Mouse (Mus musculus): ENCODE measurements at regions not wholly inside any gene's neighbourhood (a gene's known extent, or its start where the extent isn't known, plus 50 kb on each side); places are given as distances from the start of the nearest gene placed in this dataset.

DNA sequence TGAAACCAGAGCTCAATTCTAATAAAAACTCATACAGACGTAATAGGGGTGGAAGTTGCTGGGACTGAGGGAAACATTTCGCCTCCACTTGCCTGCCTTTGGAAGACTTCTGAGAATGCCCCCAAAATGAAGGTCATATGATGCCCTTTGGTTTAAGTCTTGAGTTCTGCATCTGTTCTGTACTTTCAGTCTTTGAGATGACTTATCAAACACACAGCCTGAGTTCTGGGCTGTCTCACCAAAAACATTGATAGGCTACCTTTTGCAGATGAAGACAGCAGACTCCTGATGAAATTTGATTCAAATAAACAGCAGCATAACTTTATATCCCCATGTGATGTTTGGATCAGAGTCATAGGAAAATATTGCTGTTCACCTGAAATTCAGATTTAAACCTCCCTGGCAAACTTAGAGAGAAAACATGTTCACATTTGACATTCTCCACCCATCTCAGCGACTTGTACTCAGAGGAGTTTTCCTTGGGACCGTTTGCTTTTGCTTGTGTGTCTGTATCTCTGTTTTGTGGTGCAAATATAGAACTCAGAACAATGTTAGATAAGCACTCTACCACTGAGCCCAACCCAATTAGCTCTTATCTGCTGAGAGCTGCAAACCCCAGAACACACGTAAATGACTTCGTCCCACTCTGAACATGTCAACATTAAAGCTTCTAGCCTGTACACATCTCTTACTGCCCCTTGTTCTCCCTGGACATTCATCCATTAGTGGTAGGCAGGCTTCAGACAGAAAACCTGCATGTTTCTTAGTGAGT lies 77.1 kb downstream of the Zfp36l1 start:
- peak; percentile 85 for ATAC-seq (ENCODE audit: insufficient read depth)
- peak overlapping the region; percentile 85 for H3K27ac ChIP-seq (replicated peaks)
- H3K9me3 ChIP-seq (replicated peaks), result no peaks in the 10 kb centered on the region
- H3K27me3 ChIP-seq, result no peaks in the 10 kb centered on the region
- 27% methylated on average over 6 of the region's 6 CpGs for WGBS (ENCODE audit: insufficient replicate concordance)
- no peaks in the 10 kb centered on the region for H3K36me3 ChIP-seq (replicated peaks)
- no peak overlapping the region for H3K4me3 ChIP-seq (replicated peaks)
- H3K9ac ChIP-seq, result 0 out of 2 replicates have a peak overlapping the region, but pooled peaks have one; percentile 6
- H3K4me1 ChIP-seq (replicated peaks), result peaks cover 45% of the 10 kb centered on the region
- peak overlapping the region; percentile 51 for H3K4me2 ChIP-seq

DNA sequence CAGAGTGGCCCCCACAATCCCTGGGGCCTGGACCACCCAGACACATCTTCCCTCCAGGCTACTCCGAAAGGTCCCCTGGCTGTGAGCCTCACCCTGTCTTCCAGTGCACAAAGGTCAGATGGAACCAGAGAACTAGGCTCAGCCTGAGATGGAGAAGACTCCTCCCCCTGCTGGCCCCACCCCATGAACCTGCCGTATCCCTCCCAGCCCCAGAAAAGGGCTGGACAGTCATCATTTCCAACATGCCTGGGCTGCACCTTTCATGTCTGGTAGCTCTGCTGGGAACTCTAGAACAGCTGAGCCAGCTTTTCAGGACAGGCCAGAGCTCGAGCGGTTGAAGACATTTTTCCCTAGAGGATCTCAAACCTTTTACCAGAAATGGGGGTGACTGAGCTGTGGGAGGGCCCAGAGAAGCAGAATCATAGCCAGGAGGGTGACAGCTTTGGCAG lies 77.8 kb downstream of the Zfp36l1 start:
- Histone ChIP-seq H3K4me1 (replicated peaks) (peaks cover 45% of the 10 kb centered on the region), H3K27ac (replicated peaks) (peak overlapping the region; percentile 85), H3K4me3 (replicated peaks) (no peak overlapping the region), H3K27me3 (no peaks in the 10 kb centered on the region), H3K9me3 (replicated peaks) (no peaks in the 10 kb centered on the region), H3K36me3 (replicated peaks) (no peaks in the 10 kb centered on the region), H3K9ac (0 out of 2 replicates have a peak overlapping the region, but pooled peaks have one; percentile 6), H3K4me2 (peak overlapping the region; percentile 51)
- 43% methylated on average over 4 of the region's 4 CpGs for WGBS (ENCODE audit: insufficient replicate concordance)
- ATAC-seq (ENCODE audit: insufficient read depth), result peak; percentile 64

DNA sequence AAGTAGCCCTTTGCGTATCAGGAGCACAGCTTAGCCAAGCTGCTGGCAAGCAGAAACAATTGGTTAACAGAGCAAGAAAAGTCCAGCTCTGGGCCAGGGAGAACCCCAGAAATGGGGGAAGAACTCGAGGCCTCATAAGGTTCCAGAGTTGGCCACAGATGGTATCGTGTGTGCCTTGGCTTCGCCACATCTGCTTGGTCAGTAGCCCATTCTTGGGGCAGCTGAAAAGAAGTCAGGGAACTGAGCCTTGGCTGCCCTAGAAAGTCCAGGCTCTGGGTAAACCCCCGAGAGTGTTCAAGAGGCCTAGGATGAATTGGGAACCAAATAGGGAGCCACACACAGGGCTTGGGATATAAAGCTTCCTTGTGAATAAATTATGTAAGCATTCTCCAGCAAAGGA lies 78.7 kb downstream of the Zfp36l1 start:
- ATAC-seq (ENCODE audit: insufficient read depth), result no peak
- H3K9ac ChIP-seq, result no peak overlapping the region
- no peaks in the 10 kb centered on the region for H3K27me3 ChIP-seq
- WGBS (ENCODE audit: insufficient replicate concordance), result 71% methylated on average over 5 of the region's 5 CpGs
- H3K36me3 ChIP-seq (replicated peaks), result no peaks in the 10 kb centered on the region
- no peaks in the 10 kb centered on the region for H3K9me3 ChIP-seq (replicated peaks)
- H3K27ac ChIP-seq (replicated peaks), result no peak overlapping the region
- H3K4me3 ChIP-seq (replicated peaks), result no peak overlapping the region
- H3K4me2 ChIP-seq, result no peak overlapping the region
- H3K4me1 ChIP-seq (replicated peaks), result peaks cover 41% of the 10 kb centered on the region

DNA sequence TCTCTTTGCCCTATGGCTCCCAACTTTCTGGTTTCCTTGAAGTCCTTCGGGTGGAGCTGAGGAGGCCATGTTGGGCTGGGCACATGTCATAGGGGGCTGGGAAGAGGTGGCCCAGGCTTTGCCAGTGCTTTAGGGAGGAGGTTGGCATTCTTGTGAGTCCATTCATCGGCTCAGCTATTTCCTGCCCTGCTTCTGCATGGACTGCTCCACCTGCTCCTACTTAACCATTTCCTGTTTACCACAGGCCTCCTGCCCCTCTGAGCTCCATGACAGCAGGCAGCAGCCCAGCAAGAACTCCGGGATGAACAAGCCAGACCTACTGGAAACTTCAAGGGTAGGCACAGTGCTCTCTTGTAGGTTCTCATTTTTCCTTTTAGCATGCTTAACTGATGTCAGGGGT lies 80.3 kb downstream of the Zfp36l1 start:
- Histone ChIP-seq H3K27me3 (no peaks in the 10 kb centered on the region), H3K9ac (no peak overlapping the region), H3K4me2 (no peak overlapping the region), H3K9me3 (replicated peaks) (no peaks in the 10 kb centered on the region), H3K36me3 (replicated peaks) (no peaks in the 10 kb centered on the region), H3K4me3 (replicated peaks) (no peak overlapping the region), H3K4me1 (replicated peaks) (peaks cover 34% of the 10 kb centered on the region), H3K27ac (replicated peaks) (no peak overlapping the region)
- no peak for ATAC-seq (ENCODE audit: insufficient read depth)
- 58% methylated on average over 3 of the region's 3 CpGs for WGBS (ENCODE audit: insufficient replicate concordance)

DNA sequence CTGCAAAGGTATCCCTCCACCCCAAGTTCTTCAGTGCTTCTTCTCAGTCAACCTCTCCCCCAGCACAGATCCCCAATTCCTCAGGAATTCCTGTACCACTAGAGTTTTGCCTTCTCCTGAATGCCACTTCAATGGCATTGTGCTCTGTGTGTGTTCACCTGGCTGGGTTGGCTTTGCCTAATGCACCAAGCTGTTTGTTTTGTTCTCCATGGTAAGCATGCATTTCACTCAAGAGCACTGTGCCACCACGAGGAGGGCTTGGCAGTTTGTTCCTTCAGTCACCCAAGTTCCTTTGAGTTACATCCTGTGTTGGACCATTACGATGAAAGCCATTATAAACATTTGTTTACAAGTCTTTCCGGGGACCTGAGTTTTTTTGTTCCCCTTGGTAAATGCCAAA lies 84.5 kb downstream of the Zfp36l1 start:
- H3K27ac ChIP-seq (replicated peaks), result no peak overlapping the region
- no peaks in the 10 kb centered on the region for H3K36me3 ChIP-seq (replicated peaks)
- H3K4me3 ChIP-seq (replicated peaks), result no peak overlapping the region
- no peak for ATAC-seq (ENCODE audit: insufficient read depth)
- peaks cover 18% of the 10 kb centered on the region for H3K27me3 ChIP-seq
- WGBS (ENCODE audit: insufficient replicate concordance), result 52% methylated on average over 3 of the region's 3 CpGs
- H3K9me3 ChIP-seq (replicated peaks), result no peaks in the 10 kb centered on the region
- H3K4me1 ChIP-seq (replicated peaks), result no peaks in the 10 kb centered on the region
- no peak overlapping the region for H3K9ac ChIP-seq
- H3K4me2 ChIP-seq, result no peak overlapping the region

DNA sequence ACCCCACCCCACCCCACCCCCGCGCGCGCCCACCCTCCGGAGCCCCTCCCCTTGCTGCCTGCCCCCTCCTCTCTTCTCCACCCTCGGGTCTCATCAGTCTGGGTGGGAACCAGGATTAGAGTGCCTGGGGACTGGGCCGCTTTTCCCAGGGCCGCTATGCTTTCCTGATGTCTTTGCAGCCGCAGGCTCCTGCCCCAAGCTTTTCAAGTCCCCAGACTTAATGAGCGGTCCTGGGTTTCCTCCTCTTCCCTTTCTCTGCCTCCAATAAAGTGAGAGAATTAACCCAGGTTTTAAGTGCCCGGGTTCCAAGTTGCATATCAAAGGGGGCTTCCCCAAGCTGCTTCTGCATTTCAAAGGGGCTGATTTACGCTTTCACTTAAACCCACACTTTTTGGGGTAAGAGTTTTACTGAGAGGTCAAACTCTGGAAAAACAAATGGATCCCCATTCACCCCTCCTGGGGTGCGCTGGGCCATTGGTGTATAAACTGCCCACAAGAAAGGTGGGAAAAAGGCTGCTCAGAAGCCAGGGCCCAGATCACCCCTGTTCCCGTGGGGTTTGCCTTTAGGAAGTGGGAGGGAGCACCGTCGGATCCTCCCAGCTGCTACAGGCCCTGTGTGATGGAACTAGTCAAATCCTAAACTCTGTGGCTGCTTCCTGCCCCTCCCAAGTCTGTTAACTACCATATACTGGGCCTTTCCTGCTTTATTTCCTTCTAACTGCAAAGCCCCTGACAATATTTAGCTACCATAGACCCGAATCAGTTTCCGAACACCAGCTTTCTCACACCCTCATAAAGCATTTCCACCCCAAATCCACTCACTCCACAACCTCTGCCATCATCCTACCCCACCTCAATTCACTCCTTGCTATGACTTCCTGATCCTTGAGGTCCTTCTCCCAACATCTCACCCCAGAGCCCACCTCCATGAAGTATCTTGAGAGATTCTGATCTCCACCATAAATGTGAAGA lies 89.4 kb downstream of the Zfp36l1 start:
- 26% methylated on average over 18 of the region's 18 CpGs for WGBS (ENCODE audit: insufficient replicate concordance)
- H3K4me1 ChIP-seq (replicated peaks), result peaks cover 6% of the 10 kb centered on the region; the same call in 1 of the 2 replicates
- no peaks in the 10 kb centered on the region for H3K9me3 ChIP-seq (replicated peaks)
- H3K27me3 ChIP-seq, result peaks cover 43% of the 10 kb centered on the region
- ATAC-seq (ENCODE audit: insufficient read depth), result no peak
- H3K9ac ChIP-seq, result no peak overlapping the region
- no peak overlapping the region for H3K4me2 ChIP-seq
- H3K4me3 ChIP-seq (replicated peaks), result no peak overlapping the region
- no peaks in the 10 kb centered on the region for H3K36me3 ChIP-seq (replicated peaks)
- H3K27ac ChIP-seq (replicated peaks), result no peak overlapping the region

DNA sequence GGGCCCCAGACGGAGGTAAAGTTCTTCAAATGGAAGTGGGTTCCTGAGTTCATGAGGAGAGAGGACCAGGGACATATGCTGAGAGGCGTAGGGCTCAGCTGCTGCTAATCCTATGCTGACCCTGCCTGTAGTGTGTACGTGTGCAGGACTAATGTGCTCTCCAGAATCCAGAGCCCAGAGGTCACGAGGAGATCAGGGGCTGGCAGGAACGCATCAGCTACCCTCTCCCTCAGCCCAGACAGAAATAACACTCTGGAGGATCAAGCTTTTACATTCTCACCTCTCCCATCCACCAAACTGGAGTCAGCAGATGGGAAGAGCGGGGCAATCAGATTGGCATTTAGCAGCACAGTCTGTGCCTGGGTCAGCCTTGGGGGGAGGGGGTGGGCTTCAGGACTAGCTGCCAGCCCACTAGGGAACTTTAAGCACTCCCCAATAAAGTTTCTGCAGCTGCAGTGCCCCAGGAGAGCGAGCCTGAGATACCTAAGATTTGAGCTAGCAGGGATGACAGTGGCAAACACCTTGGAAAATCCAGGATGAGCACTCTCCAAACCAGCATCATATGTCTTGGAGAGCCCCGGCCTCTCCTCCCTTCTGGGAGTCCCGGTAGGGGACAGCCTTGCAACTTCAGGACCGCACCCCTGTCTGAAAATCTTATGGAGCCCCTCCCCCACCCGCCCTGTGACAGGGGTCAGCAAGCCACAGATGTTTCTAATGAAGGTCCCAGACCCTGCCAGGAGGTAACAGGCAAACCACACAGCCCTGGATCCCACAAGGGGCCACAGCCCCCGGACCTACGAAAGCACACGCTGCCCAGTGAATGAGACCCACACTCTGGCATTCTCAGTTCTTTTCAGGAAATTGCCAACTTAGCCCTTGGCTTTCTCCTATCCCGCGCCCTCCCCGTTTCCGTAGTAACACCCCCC lies 90.4 kb downstream of the Zfp36l1 start:
- Histone ChIP-seq H3K27me3 (peaks cover 42% of the 10 kb centered on the region), H3K36me3 (replicated peaks) (no peaks in the 10 kb centered on the region), H3K9me3 (replicated peaks) (no peaks in the 10 kb centered on the region), H3K4me2 (no peak overlapping the region), H3K9ac (no peak overlapping the region), H3K27ac (replicated peaks) (no peak overlapping the region), H3K4me3 (replicated peaks) (no peak overlapping the region), H3K4me1 (replicated peaks) (peaks cover 6% of the 10 kb centered on the region; the same call in 1 of the 2 replicates)
- WGBS (ENCODE audit: insufficient replicate concordance), result 30% methylated on average over 18 of the region's 18 CpGs
- ATAC-seq (ENCODE audit: insufficient read depth), result no peak

DNA sequence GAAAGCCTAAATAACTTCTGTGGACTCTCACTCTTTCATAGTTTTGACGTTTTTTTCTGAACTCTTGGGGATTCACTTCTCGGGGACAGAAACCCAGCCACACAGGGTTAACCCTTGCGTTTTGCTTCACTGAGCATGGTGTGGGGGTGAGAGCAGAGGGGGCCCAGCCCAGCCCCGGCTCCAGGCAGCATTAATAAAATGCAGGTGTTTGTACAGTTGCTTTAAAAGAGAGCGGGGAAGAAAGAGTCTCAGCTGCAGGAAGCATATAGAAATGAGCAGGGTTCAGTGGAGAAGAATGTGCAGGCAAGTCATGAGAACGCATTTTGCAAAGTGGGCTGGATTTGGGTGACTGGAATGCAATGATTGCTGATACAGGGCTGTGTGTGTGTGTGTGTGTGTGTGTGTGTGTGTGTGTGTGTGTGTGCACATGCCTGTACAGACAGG lies 91.8 kb downstream of the Zfp36l1 start:
- Histone ChIP-seq H3K27ac (replicated peaks) (no peak overlapping the region), H3K4me1 (replicated peaks) (peaks cover 9% of the 10 kb centered on the region; the same call in 1 of the 2 replicates), H3K9ac (no peak overlapping the region), H3K4me3 (replicated peaks) (no peak overlapping the region), H3K27me3 (peaks cover 38% of the 10 kb centered on the region), H3K9me3 (replicated peaks) (no peaks in the 10 kb centered on the region), H3K36me3 (replicated peaks) (no peaks in the 10 kb centered on the region), H3K4me2 (no peak overlapping the region)
- no peak for ATAC-seq (ENCODE audit: insufficient read depth)
- 56% methylated on average over 6 of the region's 6 CpGs for WGBS (ENCODE audit: insufficient replicate concordance)

DNA sequence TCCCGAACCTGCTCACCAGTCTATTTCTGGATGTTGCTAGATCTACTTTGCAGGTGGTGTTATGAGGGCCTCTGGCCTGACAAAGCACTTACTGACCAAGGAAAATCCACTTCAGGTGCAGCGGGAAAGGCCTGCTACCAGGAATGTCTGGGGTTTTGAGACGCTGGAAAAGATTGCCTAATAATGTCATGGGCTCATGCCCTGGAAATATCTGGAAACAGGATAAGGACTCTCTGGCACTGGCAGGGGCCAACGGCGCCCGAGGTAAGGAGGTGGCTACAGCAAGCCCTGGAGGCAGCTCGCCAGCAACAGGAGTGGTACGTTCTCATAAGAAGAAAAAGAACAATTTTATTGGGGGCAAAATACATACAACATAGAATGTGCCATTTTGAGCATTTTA lies 94.7 kb downstream of the Zfp36l1 start:
- H3K4me2 ChIP-seq, result no peak overlapping the region
- no peak for ATAC-seq (ENCODE audit: insufficient read depth)
- H3K4me3 ChIP-seq (replicated peaks), result no peak overlapping the region
- peaks cover 22% of the 10 kb centered on the region for H3K27me3 ChIP-seq
- H3K4me1 ChIP-seq (replicated peaks), result peaks cover 21% of the 10 kb centered on the region
- H3K27ac ChIP-seq (replicated peaks), result no peak overlapping the region
- H3K36me3 ChIP-seq (replicated peaks), result no peaks in the 10 kb centered on the region
- H3K9me3 ChIP-seq (replicated peaks), result no peaks in the 10 kb centered on the region
- WGBS (ENCODE audit: insufficient replicate concordance), result 75% methylated on average over 8 of the region's 8 CpGs
- H3K9ac ChIP-seq, result no peak overlapping the region

DNA sequence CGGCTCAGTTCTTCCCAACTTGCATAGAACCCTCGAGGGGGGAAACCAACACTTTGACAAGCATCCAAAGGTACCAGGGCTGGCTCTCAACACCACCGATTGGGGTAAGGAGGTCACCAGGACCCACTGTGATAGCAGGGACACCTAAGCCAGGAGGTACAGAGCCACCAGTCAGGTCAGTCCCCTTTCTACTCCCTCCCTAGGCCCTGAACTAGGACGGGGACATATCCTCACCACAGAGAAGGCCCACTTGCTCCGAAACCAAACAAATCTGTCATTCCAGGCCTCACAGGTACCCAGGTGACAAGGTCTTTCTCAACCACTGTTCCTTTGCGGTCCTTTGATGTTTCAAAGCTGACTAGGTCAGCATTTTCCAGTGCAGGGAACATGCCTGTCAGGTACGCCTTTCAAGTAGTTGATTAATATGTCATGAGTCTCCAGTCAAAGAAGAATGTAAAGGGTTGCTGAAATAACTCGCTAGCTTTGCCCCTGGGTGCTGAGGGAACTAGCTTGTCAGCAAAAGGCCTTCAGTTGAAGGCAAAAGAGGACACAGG lies 95.4 kb downstream of the Zfp36l1 start:
- no peak overlapping the region for H3K27ac ChIP-seq (replicated peaks)
- no peak overlapping the region for H3K4me2 ChIP-seq
- no peaks in the 10 kb centered on the region for H3K36me3 ChIP-seq (replicated peaks)
- H3K9ac ChIP-seq, result no peak overlapping the region
- peaks cover 16% of the 10 kb centered on the region for H3K4me1 ChIP-seq (replicated peaks)
- 61% methylated on average over 8 of the region's 8 CpGs for WGBS (ENCODE audit: insufficient replicate concordance)
- H3K4me3 ChIP-seq (replicated peaks), result no peak overlapping the region
- ATAC-seq (ENCODE audit: insufficient read depth), result no peak
- no peaks in the 10 kb centered on the region for H3K9me3 ChIP-seq (replicated peaks)
- H3K27me3 ChIP-seq, result peaks cover 16% of the 10 kb centered on the region

Data from liver, embryonic 15.5 days (tissue).